Mouse (Mus musculus) stomach, postnatal 0 days (tissue): ENCODE data around the gene Fyb2.

Experiments used
- CTCF ChIP-seq: IDR thresholded peaks from 2 replicates; pipeline ENCODE4 v1.5.1; 2016; ENCODE audit warnings: antibody characterized with exemption, low read depth, mild to moderate bottlenecking, moderate library complexity
- EP300 ChIP-seq: optimal IDR thresholded peaks from 2 replicates; pipeline ENCODE3; 2016; ENCODE audit warnings: antibody characterized with exemption

DNA sequence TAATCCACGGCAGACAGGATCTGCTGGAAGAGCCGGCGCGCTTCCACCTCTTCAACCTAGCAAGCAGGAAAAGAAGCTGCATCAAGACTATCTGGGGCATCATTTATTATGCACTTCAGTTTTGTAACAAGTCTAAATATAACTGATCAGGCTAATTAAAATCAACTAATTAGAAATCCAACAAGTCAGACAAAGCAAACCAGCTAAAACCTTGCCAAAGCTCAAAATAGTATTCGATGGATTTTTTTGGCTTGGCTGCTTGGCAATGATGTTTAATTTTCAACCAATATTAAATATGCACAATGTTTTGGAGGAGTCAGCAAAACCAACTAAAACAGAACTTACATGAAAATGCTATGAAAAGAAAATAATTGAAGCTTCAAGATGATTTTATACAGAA, 138.0 kb downstream of the Fyb2 start:
- TF ChIP-seq EP300 (no peak), CTCF (no peak)
